Mouse (Mus musculus) testis, adult 2 months (tissue): ENCODE data around the gene Dnase2a. TPM values are rescaled to one million over a fixed set of nuclear protein-coding genes. Genes with fewer than 3 reads are reported as not detected.
A peak's percentile ranks its signal among the peaks of the same experiment; 100 is the strongest.

Experiments
- H3K27ac ChIP-seq: fragments of 200-500 bp; 2 replicates; pipeline ENCODE4 v1.5.1; 2012; ENCODE audit warnings: low read depth, low read length; ENCODE audit not compliant: control insufficient read depth, insufficient read depth
- H3K27me3 ChIP-seq: fragments of 200-500 bp; 2 replicates; pipeline ENCODE4 v1.6.1; 2012; ENCODE audit warnings: mild to moderate bottlenecking, low read length, moderate library complexity; ENCODE audit not compliant: control insufficient read depth, insufficient read depth
- H3K36me3 ChIP-seq: fragments of 200-500 bp; 2 replicates; pipeline ENCODE4 v1.6.1; 2012; ENCODE audit warnings: mild to moderate bottlenecking, low read length; ENCODE audit not compliant: control insufficient read depth, insufficient read depth
- H3K4me1 ChIP-seq: fragments of 200-500 bp; 2 replicates; pipeline ENCODE4 v1.6.1; 2012; ENCODE audit warnings: low read length; ENCODE audit not compliant: control insufficient read depth, insufficient read depth
- H3K4me3 ChIP-seq: fragments of 200-500 bp; 2 replicates; pipeline ENCODE4 v1.5.1; 2012; ENCODE audit warnings: low read depth, mild to moderate bottlenecking, low read length, moderate library complexity, mixed read lengths; ENCODE audit not compliant: control insufficient read depth
- CTCF ChIP-seq: fragments of 200-500 bp; IDR thresholded peaks from 2 replicates; pipeline ENCODE4 v1.5.1; 2012; ENCODE audit warnings: low read depth, mild to moderate bottlenecking, inconsistent platforms, low read length, moderate library complexity; ENCODE audit not compliant: control insufficient read depth, insufficient read depth, insufficient replicate concordance
- POLR2A ChIP-seq: fragments of 200-500 bp; IDR thresholded peaks from 2 replicates; pipeline ENCODE4 v1.6.1; 2012; ENCODE audit warnings: low read depth, mild to moderate bottlenecking, inconsistent platforms, low read length, moderate library complexity; ENCODE audit not compliant: control insufficient read depth
- polyA plus RNA-seq: library from polyadenylated mRNA; depleted of rRNA; stranded (reverse); fragments of >200 nt; gene quantifications from 2 replicates; pipeline ENCODE4 v1.2.3, GENCODE M21; 2012

The Dnase2a gene
- polyA plus RNA-seq, 1 experiment = 1.6 TPM

DNA sequence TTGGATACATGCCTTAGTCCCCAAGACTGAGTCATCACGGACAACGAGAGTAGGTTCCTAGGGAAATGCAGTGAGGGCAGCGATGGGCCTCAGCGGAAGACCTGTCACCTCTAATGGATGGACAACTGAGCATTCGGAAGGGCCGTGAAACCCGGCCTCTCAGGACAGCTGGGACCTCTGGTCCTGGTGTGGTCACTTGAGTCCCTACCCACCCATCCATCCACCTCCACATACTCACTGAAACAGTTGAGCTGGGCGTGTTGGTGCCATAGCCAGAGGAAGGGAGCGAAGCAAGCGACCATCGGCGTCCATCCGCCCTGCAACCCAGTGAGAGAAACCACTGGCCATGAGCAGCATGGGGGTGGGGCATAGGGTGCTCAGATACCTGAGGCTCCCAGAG lies 22.2 kb downstream of the Dnase2a start:
- Histone ChIP-seq H3K4me3 (no peak overlapping the region), H3K4me1 (peaks cover 17% of the 10 kb centered on the region), H3K27ac (no peak overlapping the region), H3K36me3 (no peaks in the 10 kb centered on the region), H3K27me3 (no peaks in the 10 kb centered on the region)
- no peak for TF ChIP-seq POLR2A
- no peak for TF ChIP-seq CTCF

DNA sequence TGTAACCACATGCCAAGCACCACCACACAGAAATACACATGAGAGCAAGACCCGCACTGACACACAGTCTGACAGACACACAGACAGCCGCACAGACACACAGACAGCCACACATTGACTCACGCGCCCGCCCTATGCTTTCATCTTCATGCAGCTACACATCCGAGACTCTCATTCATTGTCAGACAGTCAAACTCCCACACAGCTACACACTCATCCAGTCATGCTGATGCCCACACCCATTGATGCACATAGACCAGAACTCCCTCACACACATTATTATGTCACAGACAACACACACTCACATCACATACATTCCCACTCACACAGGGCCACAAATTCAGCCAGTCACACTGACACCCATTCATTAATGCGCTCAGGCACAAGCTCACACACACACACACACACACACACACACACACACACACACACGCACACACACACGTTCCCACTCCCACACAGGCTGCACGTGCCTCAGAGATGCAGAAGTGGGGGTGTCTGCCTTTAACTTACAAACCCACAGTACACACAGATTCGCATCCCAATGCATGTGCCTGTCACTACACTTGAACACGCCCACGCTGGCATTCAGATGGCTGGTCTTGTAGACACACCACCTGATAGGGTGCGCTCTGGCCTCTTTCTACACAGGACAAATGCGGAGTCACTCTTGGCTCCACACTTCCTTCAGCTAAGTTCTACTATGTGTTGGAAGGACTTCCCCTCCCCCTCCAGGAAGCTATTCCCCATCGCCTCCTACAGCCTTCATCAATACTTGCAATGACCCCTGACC lies 25.6 kb downstream of the Dnase2a start:
- no peak for TF ChIP-seq POLR2A
- TF ChIP-seq CTCF = no peak
- no peaks in the 10 kb centered on the region for H3K36me3 ChIP-seq
- no peak overlapping the region for H3K4me3 ChIP-seq
- no peaks in the 10 kb centered on the region for H3K27me3 ChIP-seq
- peaks cover 21% of the 10 kb centered on the region for H3K4me1 ChIP-seq
- no peak overlapping the region for H3K27ac ChIP-seq

DNA sequence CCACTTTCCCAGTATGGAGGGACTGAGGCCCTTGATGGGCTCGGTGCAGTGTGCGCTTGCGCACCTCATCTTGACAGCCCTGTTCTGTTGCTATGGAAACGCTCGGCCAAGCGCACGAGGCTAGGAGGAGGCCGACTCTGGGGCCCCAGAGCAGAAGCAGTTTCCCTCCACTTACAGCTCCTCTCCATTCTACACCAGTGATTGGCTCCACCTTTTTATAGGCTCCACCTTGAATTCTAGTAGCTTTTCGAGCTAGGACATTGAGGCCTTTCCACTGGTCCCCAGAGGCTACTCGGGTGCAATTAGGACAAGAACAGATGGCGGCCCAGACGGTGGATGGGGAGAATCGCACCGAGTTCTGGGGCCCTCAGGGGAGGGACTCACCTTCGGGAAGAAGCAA lies 26.5 kb downstream of the Dnase2a start:
- H3K27me3 ChIP-seq = no peaks in the 10 kb centered on the region

DNA sequence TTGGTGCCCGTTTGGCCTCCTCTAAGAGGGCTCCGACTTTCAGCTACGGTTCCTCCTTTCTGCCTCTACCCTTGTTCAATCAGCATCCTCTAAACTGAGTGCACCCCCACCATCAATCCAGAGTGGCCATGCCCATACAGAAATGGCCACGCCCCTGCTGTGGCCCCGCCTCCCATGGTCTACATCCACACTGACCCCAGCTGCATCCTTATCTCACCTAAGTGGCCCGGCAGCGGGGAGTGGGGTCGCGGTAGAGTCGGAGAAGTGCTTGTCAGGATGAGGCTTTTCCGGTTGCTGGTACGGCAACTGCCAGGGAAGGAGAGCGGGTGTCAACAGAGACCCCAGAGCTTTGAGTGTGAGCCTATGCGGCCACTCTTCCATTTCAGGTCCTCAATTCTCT lies 27.1 kb downstream of the Dnase2a start:
- H3K4me1 ChIP-seq = peaks cover 18% of the 10 kb centered on the region
- no peaks in the 10 kb centered on the region for H3K36me3 ChIP-seq
- no peak overlapping the region for H3K4me3 ChIP-seq
- no peak overlapping the region for H3K27ac ChIP-seq
- no peaks in the 10 kb centered on the region for H3K27me3 ChIP-seq
- TF ChIP-seq POLR2A = no peak
- no peak for TF ChIP-seq CTCF

More for the DNA sequence above, 26.5 kb downstream of the Dnase2a start:
- TF ChIP-seq CTCF (no peak), POLR2A (no peak)
- H3K36me3 ChIP-seq = no peaks in the 10 kb centered on the region
- no peak overlapping the region for H3K27ac ChIP-seq
- H3K4me3 ChIP-seq = no peak overlapping the region
- H3K4me1 ChIP-seq = peaks cover 18% of the 10 kb centered on the region

DNA sequence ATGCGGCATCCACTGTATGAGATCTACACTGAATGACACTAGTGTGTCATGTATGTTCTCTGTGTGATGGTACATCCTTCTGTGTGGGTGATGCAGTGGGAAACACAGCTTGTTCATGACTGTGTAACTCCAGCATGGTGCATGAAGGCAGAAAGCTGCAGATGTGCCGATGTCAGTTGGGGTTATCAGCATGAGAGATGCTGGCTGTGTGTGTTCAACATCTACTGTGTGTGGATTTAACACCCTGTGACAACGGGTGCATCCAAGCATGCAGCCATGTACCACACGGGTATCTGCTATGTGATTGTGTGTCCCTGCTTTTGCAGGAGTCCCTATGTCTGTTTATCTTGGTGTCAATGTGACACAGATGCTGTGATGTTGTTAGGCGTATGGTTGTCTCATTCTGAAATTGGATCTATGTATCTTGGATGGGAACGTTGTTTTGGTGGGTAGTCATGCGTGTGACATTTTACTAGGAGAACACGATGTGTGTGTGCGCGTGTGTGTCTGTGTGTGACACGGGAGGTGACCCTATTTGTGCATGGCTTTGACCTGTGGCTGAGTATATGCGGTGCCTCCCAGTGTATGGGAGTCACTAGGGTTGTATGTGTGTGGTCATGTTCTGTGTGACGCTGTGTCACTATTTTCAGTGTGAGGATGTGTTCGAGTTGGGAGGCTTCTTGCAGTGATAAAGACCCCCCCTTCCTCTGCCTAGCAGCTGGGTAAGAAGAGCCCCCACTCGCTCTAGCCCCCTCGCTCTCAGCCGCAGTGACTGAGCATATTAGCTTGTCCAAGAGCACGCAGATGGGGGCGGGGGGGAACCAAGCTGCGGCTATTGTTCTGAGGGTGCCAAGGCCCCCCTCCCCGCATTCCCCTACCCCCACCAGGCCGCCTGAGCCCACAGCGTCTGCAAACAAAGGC lies 27.9 kb downstream of the Dnase2a start:
- peaks cover 18% of the 10 kb centered on the region for H3K4me1 ChIP-seq
- TF ChIP-seq POLR2A (no peak), CTCF (no peak)
- no peak overlapping the region for H3K27ac ChIP-seq
- H3K36me3 ChIP-seq = no peaks in the 10 kb centered on the region
- H3K4me3 ChIP-seq = no peak overlapping the region
- H3K27me3 ChIP-seq = no peaks in the 10 kb centered on the region

DNA sequence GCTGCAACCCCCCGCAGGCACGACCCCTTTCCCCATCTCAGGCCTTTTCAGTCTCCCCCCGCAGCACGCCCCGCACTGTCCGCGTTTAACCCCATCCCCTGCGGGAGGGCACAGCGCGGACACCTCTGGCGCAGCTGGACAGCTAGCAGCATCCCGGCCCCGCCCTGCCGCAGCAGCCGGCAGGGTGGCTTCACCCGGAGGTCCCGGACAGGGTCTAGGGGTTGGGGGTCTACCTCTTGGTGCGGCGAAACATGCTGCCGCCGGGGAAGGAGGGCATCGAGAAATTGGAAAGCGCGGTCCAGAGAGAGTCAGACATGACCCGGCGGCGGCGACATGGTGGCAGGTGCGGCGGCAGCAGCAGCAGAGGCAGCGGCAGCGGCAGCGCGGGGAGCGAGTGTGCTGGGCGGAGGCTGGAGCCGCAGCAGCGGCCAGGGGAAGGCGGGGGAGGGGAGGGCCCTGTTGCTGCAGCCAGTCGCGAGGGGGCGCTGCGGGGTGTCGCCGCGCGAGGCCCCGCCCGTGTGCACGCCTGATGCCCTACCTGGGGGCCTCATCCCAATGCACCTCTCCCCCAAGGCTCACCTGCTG lies 28.7 kb downstream of the Dnase2a start, which contains the start of gene Mast1:
Mast1 (minus strand) TSS at position 398 of the 585 bp plus-strand sequence.
- Histone ChIP-seq H3K27me3 (no peaks in the 10 kb centered on the region), H3K36me3 (no peaks in the 10 kb centered on the region), H3K27ac (no peak within 1 kb of the TSS), H3K4me1 (peaks cover 18% of the 10 kb centered on the region), H3K4me3 (peak within 1 kb of the TSS; percentile 67)
- TF ChIP-seq CTCF = peak; percentile 67
- TF ChIP-seq POLR2A = no peak
